Mouse (Mus musculus): Measurements from ENCODE around the gene Slc17a8.
"Not testable (repeated sequence)": the region's sequence is repeated elsewhere in the genome, so short reads cannot be mapped to it uniquely, and the experiment has no call there.

DNA sequence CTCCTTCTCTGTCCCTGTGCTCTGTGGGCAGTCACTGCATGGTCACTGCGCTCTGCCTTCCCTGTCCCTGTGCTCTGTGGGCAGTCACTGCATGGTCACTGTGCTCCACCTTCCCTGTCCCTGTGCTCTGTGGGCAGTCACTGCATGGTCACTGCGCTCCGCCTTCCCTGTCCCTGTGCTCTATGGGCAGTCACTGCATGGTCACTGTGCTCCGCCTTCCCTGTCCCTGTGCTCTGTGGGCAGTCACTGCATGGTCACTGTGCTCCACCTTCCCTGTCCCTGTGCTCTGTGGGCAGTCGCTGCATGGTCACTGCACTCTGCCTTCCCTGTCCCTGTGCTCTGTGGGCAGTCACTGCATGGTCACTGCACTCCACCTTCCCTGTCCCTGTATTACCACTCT, 49.3 kb upstream of the Slc17a8 start:
- not testable (repeated sequence) for TF ChIP-seq POLR2A (IDR thresholded peaks at IDR 0.05; ENCODE audit: control insufficient read depth, low read depth, low read length); CTCF (IDR thresholded peaks at IDR 0.05; ENCODE audit: control insufficient read depth, insufficient read depth, insufficient replicate concordance, low read depth, low read length)
